Mouse (Mus musculus): ENCODE measurements around the gene Platr17.

DNA sequence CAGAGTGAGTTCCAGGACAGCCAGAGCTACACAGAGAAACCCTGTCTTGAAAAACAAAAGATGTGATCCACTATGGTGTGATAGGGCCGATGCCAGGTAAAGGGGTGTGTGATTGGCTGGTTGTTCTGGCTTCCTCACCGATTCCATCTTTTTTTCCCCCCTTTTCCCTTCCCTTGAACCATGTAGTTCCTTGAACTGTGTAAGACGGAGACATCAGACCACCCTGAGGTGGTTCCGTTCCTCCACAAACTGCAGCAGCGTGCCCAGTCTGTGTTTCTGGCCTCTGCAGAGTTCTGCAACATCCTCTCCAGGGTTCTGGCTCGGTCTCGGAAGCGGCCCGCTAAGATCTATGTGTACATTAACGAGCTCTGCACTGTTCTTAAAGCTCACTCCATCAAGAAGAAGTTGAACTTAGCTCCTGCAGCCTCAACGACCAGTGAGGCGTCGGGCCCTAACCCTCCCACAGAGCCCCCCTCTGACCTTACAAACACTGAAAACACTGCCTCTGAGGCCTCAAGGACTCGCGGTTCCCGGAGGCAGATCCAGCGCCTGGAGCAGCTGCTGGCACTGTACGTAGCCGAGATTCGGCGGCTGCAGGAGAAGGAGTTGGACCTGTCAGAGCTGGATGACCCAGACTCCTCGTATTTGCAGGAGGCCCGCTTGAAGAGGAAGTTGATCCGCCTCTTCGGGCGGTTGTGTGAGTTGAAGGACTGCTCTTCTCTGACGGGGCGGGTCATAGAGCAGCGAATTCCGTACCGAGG is 6.3 kb downstream of the Platr17 start:
- no peak for TF ChIP-seq CTCF (IDR thresholded peaks at IDR 0.05; ENCODE audit: control insufficient read depth, insufficient read depth, insufficient replicate concordance, low read depth, low read length)
- TF ChIP-seq POLR2A (IDR thresholded peaks at IDR 0.05; ENCODE audit: control insufficient read depth, low read depth, low read length) = no peak

All from testis, adult 2 months (tissue).